Mouse (Mus musculus) thymus, adult 2 months (tissue): ENCODE data around the gene Cfd. TPM values are rescaled to one million over a fixed set of nuclear protein-coding genes. Genes with fewer than 3 reads are reported as not detected.
A peak's percentile ranks its signal among the peaks of the same experiment; 100 is the strongest.

Experiments
- DNase-seq: peaks from one replicate; pipeline ENCODE4 v3.0.0; 2021
- H3K27ac ChIP-seq: fragments of 200-500 bp; 2 replicates; pipeline ENCODE4 v1.5.1; 2012; ENCODE audit warnings: low read length, control low read depth; ENCODE audit not compliant: control insufficient read depth, insufficient read depth
- H3K27me3 ChIP-seq: fragments of 200-500 bp; 2 replicates; pipeline ENCODE4 v1.6.1; 2012; ENCODE audit warnings: mild to moderate bottlenecking, low read length, moderate library complexity, mixed read lengths; ENCODE audit not compliant: control insufficient read depth, insufficient read depth
- H3K36me3 ChIP-seq: fragments of 200-500 bp; 2 replicates; pipeline ENCODE4 v1.6.1; 2012; ENCODE audit warnings: mild to moderate bottlenecking, low read length, moderate library complexity; ENCODE audit not compliant: control insufficient read depth, insufficient read depth
- H3K4me1 ChIP-seq: fragments of 200-500 bp; replicated peaks from 2 replicates; pipeline ENCODE4 v1.6.1; 2012; ENCODE audit warnings: low read length; ENCODE audit not compliant: control insufficient read depth, insufficient read depth
- H3K4me3 ChIP-seq: fragments of 200-500 bp; 2 replicates; pipeline ENCODE4 v1.5.1; 2012; ENCODE audit warnings: mild to moderate bottlenecking, low read length, control low read depth, moderate library complexity; ENCODE audit not compliant: control insufficient read depth, insufficient read depth
- CTCF ChIP-seq: fragments of 200-500 bp; IDR thresholded peaks from 2 replicates; pipeline ENCODE4 v1.5.1; 2012; ENCODE audit warnings: mild to moderate bottlenecking, control low read depth, low read length, moderate library complexity, borderline replicate concordance; ENCODE audit not compliant: control insufficient read depth, poor library complexity, insufficient read depth; ENCODE audit errors: extremely low read depth
- POLR2A ChIP-seq: fragments of 200-500 bp; IDR thresholded peaks from 2 replicates; pipeline ENCODE4 v1.6.1; 2012; ENCODE audit warnings: mild to moderate bottlenecking, low read length, control low read depth, moderate library complexity; ENCODE audit not compliant: control insufficient read depth, poor library complexity, insufficient read depth; ENCODE audit errors: extremely low read depth
- WGBS: fragments of 180-500 bp; shearing (Covaris S2); methylation state at CpG from one replicate; pipeline ENCODE4 v1.1.7; 2018; 5-methylcytosine and 5-hydroxymethylcytosine counted together
- polyA plus RNA-seq: library from polyadenylated mRNA; depleted of rRNA; stranded (reverse); fragments of >200 nt; gene quantifications from 2 replicates; pipeline ENCODE4 v1.2.3, GENCODE M21; 2012; rRNA removed

Cfd gene
- 1,248 and 1,398 TPM in 2 replicates for polyA plus RNA-seq

DNA sequence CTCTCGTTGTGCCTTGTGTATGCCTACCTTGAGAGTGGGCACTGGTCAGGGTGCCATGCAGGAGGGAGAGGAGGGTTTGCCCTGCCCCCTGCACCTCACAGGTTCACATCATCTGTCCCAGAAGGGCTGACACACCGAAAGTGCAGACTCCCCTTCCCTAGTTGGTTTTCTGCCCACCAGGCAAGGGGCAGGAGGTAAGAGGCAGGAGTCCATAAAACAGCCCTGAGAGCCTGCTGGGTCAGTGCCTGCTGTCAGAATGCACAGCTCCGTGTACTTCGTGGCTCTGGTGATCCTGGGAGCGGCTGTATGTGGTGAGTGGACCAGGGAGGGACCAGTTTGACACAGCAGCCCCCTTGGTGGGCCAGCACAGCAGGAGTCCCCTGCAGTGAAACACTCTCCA lies at the start of gene Cfd:
Gene Cfd, plus strand, starts transcription at position 184 of the 400 bp plus-strand sequence.
- DNase-seq, result no peak
- H3K27ac ChIP-seq, result no peak within 1 kb of the TSS
- no peaks in the 10 kb centered on the region for H3K27me3 ChIP-seq
- TF ChIP-seq POLR2A (no peak), CTCF (no peak)
- H3K4me1 ChIP-seq, result no peaks in the 10 kb centered on the region
- no peak within 1 kb of the TSS for H3K4me3 ChIP-seq
- no peaks in the 10 kb centered on the region for H3K36me3 ChIP-seq
- 84% methylated on average over 5 of the region's 5 CpGs for WGBS

DNA sequence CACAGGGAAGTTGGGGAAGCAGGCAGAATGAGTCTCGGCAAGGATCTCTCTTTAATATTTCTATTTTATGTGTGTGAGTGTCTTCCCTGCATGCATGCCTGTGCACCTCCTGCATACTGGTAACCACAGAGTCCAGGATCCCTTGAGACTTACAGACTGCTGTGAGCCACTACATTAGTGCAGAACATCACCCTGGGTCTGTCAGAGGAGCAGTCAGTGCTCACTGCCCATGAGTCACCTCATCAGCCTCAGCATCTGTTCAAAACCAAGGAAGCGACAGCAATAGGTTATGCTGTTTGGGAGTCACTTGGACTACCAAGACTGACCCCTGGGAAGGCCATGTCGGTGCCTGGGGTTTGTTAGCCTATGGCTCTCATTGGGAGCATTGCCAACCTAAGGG lies 48.3 kb upstream of the Cfd start:
- no peak for DNase-seq
- WGBS, result 91% methylated on average over 3 of the region's 3 CpGs
- no peak for TF ChIP-seq CTCF
- no peak for TF ChIP-seq POLR2A
- Histone ChIP-seq H3K4me3 (no peak overlapping the region), H3K36me3 (no peaks in the 10 kb centered on the region), H3K27me3 (no peaks in the 10 kb centered on the region), H3K4me1 (peaks cover 12% of the 10 kb centered on the region), H3K27ac (no peak overlapping the region)

DNA sequence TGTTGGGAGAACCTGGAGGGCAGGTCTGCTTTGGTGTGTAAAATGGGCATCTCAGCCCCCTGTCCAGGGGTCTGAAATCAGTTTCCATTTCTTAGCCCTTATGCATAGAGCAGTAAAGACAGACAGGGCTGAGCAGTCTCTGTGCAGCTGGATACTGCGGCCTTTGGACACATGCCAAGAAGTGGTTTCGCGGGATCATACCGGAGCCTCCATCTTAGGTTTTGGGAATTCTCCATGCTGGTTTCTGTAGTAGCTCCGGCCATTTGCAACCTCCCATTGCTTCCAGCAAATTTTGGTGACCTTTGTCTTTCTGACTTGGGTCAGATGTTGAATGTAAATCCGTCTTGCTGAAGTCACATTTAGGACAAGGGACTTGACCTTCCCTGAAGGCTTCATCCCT lies 47.2 kb upstream of the Cfd start:
- no peak overlapping the region for H3K27ac ChIP-seq
- DNase-seq, result no peak
- peaks cover 12% of the 10 kb centered on the region for H3K4me1 ChIP-seq
- no peak for TF ChIP-seq POLR2A
- TF ChIP-seq CTCF, result no peak
- no peaks in the 10 kb centered on the region for H3K27me3 ChIP-seq
- no peaks in the 10 kb centered on the region for H3K36me3 ChIP-seq
- no peak overlapping the region for H3K4me3 ChIP-seq
- 87% methylated on average over 6 of the region's 6 CpGs for WGBS

DNA sequence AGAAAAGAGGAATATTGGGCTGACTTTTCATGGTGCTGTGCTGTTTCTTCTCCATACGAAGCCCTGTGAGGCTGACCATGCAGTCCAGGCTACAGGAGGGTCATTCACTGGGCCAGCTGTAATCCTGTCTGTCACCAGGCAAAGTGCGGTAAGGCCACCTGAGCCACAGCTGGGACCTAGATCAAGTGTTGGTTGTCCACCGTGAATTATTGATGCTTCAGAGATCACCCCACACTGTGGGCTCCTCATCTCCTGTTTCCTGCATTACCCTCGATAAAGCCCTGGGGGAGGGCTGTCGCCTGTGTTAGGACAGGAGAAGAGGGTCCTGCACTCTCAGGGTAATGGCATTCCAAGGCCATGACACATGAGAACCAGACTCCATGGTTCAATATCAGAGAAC lies 44.1 kb upstream of the Cfd start:
- Histone ChIP-seq H3K27me3 (no peaks in the 10 kb centered on the region), H3K4me3 (no peak overlapping the region), H3K27ac (no peak overlapping the region), H3K36me3 (no peaks in the 10 kb centered on the region), H3K4me1 (peaks cover 22% of the 10 kb centered on the region)
- WGBS, result 86% methylated on average over 5 of the region's 5 CpGs
- DNase-seq, result no peak
- TF ChIP-seq POLR2A (no peak), CTCF (no peak)

DNA sequence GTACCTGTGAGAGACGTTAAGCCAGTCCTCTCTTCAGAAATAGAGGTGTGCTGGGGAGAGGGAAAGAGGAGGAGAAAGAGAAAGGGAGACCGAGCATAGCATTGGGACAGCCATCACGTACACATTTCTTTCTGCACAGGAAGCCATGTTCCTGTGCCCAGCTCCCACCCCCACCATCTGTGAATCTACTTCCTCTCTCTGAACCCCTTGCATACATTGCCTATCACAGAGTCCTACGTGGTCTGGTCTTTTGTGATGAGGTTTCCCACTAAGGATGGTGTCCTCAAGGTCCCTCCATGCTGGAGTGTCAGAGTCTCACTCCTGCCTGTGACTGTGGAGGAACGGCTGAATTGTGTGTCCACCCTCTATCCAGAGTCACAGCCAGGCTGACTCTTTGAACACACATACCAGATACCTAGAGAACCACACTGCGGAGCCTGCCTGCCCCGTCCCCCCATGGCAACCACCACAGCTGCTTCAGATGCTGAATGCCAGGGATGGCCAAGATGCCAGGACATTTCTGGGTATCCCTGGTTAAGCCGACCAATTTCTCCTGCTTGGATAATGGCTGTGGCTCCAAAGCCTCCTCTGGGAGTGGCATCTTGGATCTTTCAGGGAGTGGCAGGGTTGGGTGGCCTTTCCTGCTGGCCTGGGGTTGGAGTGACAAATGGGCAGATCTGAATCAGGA lies 40.6 kb upstream of the Cfd start:
- no peaks in the 10 kb centered on the region for H3K36me3 ChIP-seq
- H3K27ac ChIP-seq, result peak overlapping the region; percentile 61
- H3K4me3 ChIP-seq, result no peak overlapping the region
- WGBS, result 31% methylated on average over 8 of the region's 8 CpGs
- H3K27me3 ChIP-seq, result no peaks in the 10 kb centered on the region
- TF ChIP-seq POLR2A, result no peak
- TF ChIP-seq CTCF, result no peak
- DNase-seq, result peak; percentile 48
- H3K4me1 ChIP-seq, result peaks cover 41% of the 10 kb centered on the region

DNA sequence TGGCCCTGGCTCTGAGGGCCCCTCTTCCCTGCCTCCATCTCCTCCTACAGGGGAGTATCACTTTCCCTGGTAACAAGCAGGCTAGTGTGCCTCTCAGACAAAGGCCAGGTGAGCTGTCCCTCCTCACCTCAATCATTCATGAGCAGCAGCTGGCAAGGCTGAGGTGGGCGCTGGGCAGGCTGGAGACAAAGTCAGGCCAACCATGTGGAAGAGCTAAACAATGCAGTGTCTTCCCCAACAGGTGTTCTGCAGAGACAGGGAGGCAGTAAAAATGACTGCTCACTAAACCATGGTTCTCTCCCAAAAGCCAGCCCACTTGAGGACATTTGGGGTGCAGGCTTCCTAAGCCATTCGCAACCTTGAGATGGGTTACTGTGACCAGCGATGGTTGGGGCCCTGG lies 39.0 kb upstream of the Cfd start:
- H3K4me1 ChIP-seq, result peaks cover 52% of the 10 kb centered on the region
- no peaks in the 10 kb centered on the region for H3K27me3 ChIP-seq
- peaks cover 3% of the 10 kb centered on the region for H3K36me3 ChIP-seq
- 69% methylated on average over 3 of the region's 3 CpGs for whole genome bisulfite sequencing
- no peak for TF ChIP-seq CTCF
- no peak for TF ChIP-seq POLR2A
- H3K4me3 ChIP-seq, result no peak overlapping the region
- H3K27ac ChIP-seq, result peak overlapping the region; percentile 94
- DNase-seq, result no peak
